Mouse (Mus musculus) gastrocnemius, postnatal 10 days (tissue): ENCODE data around the gene Ltbp2. TPM values are rescaled to one million over a fixed set of nuclear protein-coding genes. Genes with fewer than 3 reads are reported as not detected.

Experiments used
- DNase-seq: peaks from one replicate; pipeline ENCODE4 v3.0.0; 2021; ENCODE audit warnings: mixed read lengths
- total RNA-seq, 2 experiments: library from RNA; stranded (reverse); gene quantifications; 2 replicates each; pipeline ENCODE4 v1.2.3; 2021

Ltbp2 gene
- total RNA-seq, 2 experiments from 2014 or later: 1.9 to 2.5 TPM

DNA sequence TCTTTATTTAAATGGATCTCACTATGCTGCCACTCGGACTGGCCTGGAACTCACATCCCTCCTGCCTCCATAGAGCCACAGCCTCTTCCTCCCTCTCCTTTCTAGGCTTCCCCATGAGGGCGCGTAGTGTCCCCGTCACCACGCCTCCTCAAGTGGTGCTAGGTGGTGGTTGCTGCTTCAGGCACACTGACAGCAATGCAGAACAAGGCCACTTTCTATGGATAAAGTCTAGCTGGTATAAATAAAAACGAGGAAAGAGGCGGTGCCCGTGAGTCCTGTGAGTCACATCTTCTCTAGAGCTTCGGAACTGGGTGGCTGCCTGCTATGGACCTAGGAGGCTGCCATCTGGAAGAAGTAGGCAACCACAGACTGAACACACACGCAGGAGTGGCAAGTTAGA is 120.3 kb downstream of the Ltbp2 start:
- no peak for DNase-seq

- peak; percentile 75 for DNase-seq
Measured at GRCm38 (mm10) chr12:84755008-84755695, 121.2 kb downstream of the Ltbp2 start.

DNA sequence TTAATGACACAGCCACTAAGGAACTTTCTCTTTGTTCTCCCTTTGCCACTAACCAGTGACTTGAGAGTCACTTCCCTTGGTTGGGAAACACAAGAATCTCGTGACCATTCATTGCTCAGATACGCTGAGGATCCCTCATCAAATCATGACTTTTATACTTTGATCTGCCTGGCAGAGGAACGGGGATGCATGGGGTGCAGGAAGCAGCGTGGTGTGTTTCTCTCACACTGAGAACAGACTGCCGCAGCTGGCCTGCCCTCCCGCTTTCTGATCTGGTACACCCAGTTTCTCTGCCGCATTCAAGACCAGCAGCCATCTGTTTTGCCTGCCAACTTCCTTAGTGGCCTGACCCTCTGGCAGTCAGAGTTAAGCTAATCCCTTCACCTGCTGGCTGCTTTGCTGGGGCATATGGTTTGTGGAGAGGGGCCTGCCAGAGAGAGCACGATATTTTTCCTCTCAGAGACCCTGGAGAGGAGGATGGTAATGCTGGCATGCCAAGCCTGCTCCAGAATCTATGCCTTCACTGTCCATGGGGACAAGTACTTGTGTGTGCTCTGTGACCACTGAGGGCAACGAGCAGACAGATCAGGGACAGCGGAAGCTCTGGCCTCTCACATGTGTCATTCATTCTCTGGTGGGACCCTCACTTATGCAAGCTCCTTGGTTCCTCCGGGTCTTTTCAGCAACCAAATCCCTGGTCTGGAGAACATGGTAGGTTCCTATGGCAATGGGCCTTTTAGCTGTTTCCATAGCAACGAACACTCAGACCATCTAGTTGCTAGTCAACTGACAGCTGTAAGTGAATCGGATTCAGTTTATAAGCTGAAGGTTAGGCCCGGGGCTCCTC is 124.0 kb downstream of the Ltbp2 start:
- no peak for DNase-seq

DNA sequence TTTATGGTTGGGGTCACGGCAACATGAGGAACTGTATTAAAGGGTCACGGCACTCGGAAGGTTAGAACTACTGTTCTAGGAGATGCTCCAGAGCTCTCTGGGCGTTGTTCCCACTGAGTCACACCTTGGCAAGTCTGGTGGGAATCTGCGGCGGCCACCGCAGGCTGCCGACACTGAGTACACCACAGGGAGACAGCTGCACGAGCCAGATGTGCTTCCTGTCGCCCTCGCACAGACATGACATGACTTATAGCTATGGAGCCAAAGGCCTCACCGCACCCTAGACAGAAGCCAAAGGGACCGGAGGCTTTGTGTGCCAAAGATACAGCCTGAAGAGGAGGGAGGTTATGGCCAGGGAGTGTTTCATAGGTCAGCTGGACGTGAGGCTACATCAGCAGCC is 125.7 kb downstream of the Ltbp2 start:
- DNase-seq: peak; percentile 77

DNA sequence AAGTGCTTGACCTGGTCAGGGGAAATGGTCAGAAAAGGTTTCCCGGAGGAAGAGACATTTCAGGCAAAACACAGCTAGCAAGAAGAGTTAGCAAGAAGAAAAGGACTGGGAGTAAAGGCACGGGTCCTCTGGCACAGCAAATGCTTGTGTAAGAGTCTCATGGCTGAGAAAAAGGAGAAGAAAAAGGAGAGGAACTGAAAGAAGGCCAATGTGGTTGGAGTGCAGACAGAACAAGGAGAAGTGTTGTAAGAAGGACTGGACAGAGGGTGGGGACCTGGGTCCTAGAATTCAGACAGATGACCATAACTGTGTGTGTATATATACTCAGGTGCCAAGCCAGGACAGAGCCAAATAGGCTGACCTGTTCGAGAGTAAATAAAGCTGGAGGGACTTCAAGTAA is 128.2 kb downstream of the Ltbp2 start:
- no peak for DNase-seq

- DNase-seq: no peak
Measured at GRCm38 (mm10) chr12:84745700-84746099, 130.6 kb downstream of the Ltbp2 start.

- no peak for DNase-seq
Measured at GRCm38 (mm10) chr12:84743496-84743895, 132.8 kb downstream of the Ltbp2 start.

DNA sequence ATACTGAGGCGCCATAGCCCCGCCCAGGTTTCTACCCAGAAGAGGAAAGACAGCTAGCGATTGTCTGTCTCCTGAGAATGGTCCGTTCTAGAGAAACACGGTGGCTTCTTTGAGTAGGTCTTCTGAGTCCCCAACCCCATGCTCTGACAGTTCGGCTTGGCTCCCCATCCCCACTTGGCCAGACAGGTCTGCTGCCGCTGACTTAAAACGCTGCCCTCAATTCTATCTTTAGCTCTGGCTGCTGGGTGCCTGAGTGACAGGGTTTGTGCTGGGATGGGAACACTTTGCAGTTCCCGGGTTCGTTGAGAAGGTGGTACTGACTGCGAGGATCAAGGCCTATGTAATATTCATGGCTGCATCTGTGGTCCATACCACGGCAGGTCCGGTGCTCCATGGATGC is 143.0 kb downstream of the Ltbp2 start:
- no peak for DNase-seq

Other genes with a start within 250 kb of the Ltbp2 start
- gene Vrtn, start 235.5 kb downstream of the Ltbp2 start, total RNA-seq: not detected
- gene Syndig1l, start 177.7 kb downstream of the Ltbp2 start, total RNA-seq: not detected
- 10 to 100 TPM; 23.5 to 32.7 TPM for gene Npc2, start 103.4 kb downstream of the Ltbp2 start, total RNA-seq
- gene Isca2, start 103.3 kb downstream of the Ltbp2 start, total RNA-seq: 10 to 100 TPM; 48.4 to 50.9 TPM
- 10 to 100 TPM; 37.5 to 37.6 TPM for gene Fcf1, start 94.4 kb upstream of the Ltbp2 start, total RNA-seq
- 10 to 100 TPM; 20.8 to 23.4 TPM for gene Arel1, start 94.4 kb upstream of the Ltbp2 start, total RNA-seq
- gene Ylpm1, start 119.8 kb upstream of the Ltbp2 start, total RNA-seq: 10 to 100 TPM; 20.4 to 27.7 TPM
- gene Prox2, start 234.2 kb upstream of the Ltbp2 start, total RNA-seq: 1 to 10 TPM; 2.6 to 2.9 TPM
- gene Dlst, start 234.3 kb upstream of the Ltbp2 start, total RNA-seq: 100 to 1,000 TPM; 284 to 308 TPM